Mouse (Mus musculus) intestine, postnatal 0 days (tissue): ENCODE data around the gene Casp3. TPM values are rescaled to one million over a fixed set of nuclear protein-coding genes. Genes with fewer than 3 reads are reported as not detected.
A peak's percentile ranks its signal among the peaks of the same experiment; 100 is the strongest.

Experiments
- ATAC-seq: fragments of 200-750 bp; cut with Nextera tagmentation; 2 replicates; pipeline ENCODE4 v1.8.0; 2017; ENCODE audit warnings: mild to moderate bottlenecking, moderate TSS enrichment, moderate library complexity
- H3K27ac ChIP-seq: fragments of 300-500 bp; sonication (generic); 2 replicates; pipeline ENCODE4 v1.5.1; 2014; ENCODE audit warnings: mild to moderate bottlenecking, low read depth, low read length, moderate library complexity
- H3K27me3 ChIP-seq: fragments of 300-500 bp; sonication (generic); replicated peaks from 2 replicates; pipeline ENCODE4 v1.6.1; 2014; ENCODE audit warnings: low read length, mixed read lengths; ENCODE audit not compliant: control insufficient read depth, insufficient read depth
- H3K36me3 ChIP-seq: fragments of 300-500 bp; sonication (generic); 2 replicates; pipeline ENCODE4 v1.6.1; 2014; ENCODE audit warnings: mild to moderate bottlenecking, moderate library complexity; ENCODE audit not compliant: control insufficient read depth, insufficient read depth
- H3K4me1 ChIP-seq: fragments of 300-500 bp; sonication (generic); replicated peaks from 2 replicates; pipeline ENCODE4 v1.6.1; 2014; ENCODE audit warnings: antibody characterized with exemption, low read length, mixed read lengths; ENCODE audit not compliant: control insufficient read depth, insufficient read depth
- H3K4me2 ChIP-seq: fragments of 300-500 bp; sonication (generic); replicated peaks from 2 replicates; pipeline ENCODE4 v1.6.1; 2014; ENCODE audit warnings: low read depth, mild to moderate bottlenecking, moderate library complexity
- H3K4me3 ChIP-seq: fragments of 300-500 bp; sonication (generic); 2 replicates; pipeline ENCODE4 v1.5.1; 2014; ENCODE audit warnings: low read depth, low read length
- H3K9ac ChIP-seq: fragments of 300-500 bp; sonication (generic); 2 replicates; pipeline ENCODE4 v1.6.1; 2014; ENCODE audit warnings: mild to moderate bottlenecking, low read depth, low read length
- H3K9me3 ChIP-seq: fragments of 300-500 bp; sonication (generic); 2 replicates; pipeline ENCODE4 v1.6.1; 2016; ENCODE audit warnings: mixed run types; ENCODE audit not compliant: control insufficient read depth
- CTCF ChIP-seq: sonication (generic); IDR thresholded peaks from 2 replicates; pipeline ENCODE4 v1.5.1; 2016; ENCODE audit warnings: low read depth, mild to moderate bottlenecking, control low read depth, antibody characterized with exemption, moderate library complexity
- WGBS: fragments of 180-500 bp; shearing (Covaris S2); extraction: QIAGEN DNeasy Blood & Tissue Kit; methylation state at CpG from one replicate; pipeline ENCODE4 v1.1.7; 2014; 5-methylcytosine and 5-hydroxymethylcytosine counted together
- polyA plus RNA-seq: library from polyadenylated mRNA; unstranded; fragments of >200 nt; fragmentation: Nextera tagmentation; extraction: Ambion mirVana; gene quantifications from 2 replicates; pipeline ENCODE4 v1.2.1, GENCODE M21; 2015

The Casp3 gene
- polyA plus RNA-seq, 1 experiment from 2014 or later, result 48.7 TPM

- H3K9ac ChIP-seq, result no peak overlapping the region
- no peaks in the 10 kb centered on the region for H3K36me3 ChIP-seq
- no peaks in the 10 kb centered on the region for H3K9me3 ChIP-seq
- no peaks in the 10 kb centered on the region for H3K27me3 ChIP-seq
- 0 out of 2 replicates have a peak overlapping the region, but pooled peaks have one; percentile 1 for H3K27ac ChIP-seq
- 67% methylated on average over 7 of the region's 7 CpGs for WGBS
- peaks cover 3% of the 10 kb centered on the region; the same call in 1 of the 2 replicates for H3K4me1 ChIP-seq
- TF ChIP-seq CTCF, result no peak
- H3K4me3 ChIP-seq, result no peak overlapping the region
- no peak overlapping the region for H3K4me2 ChIP-seq
- ATAC-seq, result peak; percentile 31; the same call in 1 of the 2 replicates
Measured at GRCm38 (mm10) chr8:46599314-46599904, 17.7 kb upstream of the Casp3 start.

GRCm38 (mm10) chr8:46600959-46601707, 16.0 kb upstream of the Casp3 start:
- TF ChIP-seq CTCF, result no peak
- H3K27ac ChIP-seq, result no peak overlapping the region
- H3K4me1 ChIP-seq, result peaks cover 3% of the 10 kb centered on the region; the same call in 1 of the 2 replicates
- peaks cover 14% of the 10 kb centered on the region; the same call in 1 of the 2 replicates for H3K36me3 ChIP-seq
- H3K4me3 ChIP-seq, result no peak overlapping the region
- WGBS, result 70% methylated on average over 10 of the region's 10 CpGs
- H3K9me3 ChIP-seq, result no peaks in the 10 kb centered on the region
- H3K9ac ChIP-seq, result no peak overlapping the region
- ATAC-seq, result no peak
- H3K4me2 ChIP-seq, result no peak overlapping the region
- no peaks in the 10 kb centered on the region for H3K27me3 ChIP-seq

GRCm38 (mm10) chr8:46603587-46603986, 13.5 kb upstream of the Casp3 start:
- Histone ChIP-seq H3K4me3 (no peak overlapping the region), H3K4me2 (no peak overlapping the region), H3K9ac (no peak overlapping the region), H3K9me3 (no peaks in the 10 kb centered on the region), H3K27ac (no peak overlapping the region), H3K4me1 (peaks cover 3% of the 10 kb centered on the region; the same call in 1 of the 2 replicates), H3K36me3 (peaks cover 14% of the 10 kb centered on the region; the same call in 1 of the 2 replicates), H3K27me3 (no peaks in the 10 kb centered on the region)
- no peak for ATAC-seq
- WGBS, result 87% methylated on average over 5 of the region's 5 CpGs
- no peak for TF ChIP-seq CTCF

- no peak for TF ChIP-seq CTCF
- ATAC-seq, result peak; percentile 79
- no peak overlapping the region for H3K9ac ChIP-seq
- 0 out of 2 replicates have a peak overlapping the region, but pooled peaks have one; percentile 13 for H3K4me2 ChIP-seq
- H3K36me3 ChIP-seq, result peaks cover 20% of the 10 kb centered on the region; the same call in 1 of the 2 replicates
- WGBS, result 46% methylated on average over 1 of the region's 1 CpGs
- H3K27ac ChIP-seq, result peak overlapping the region; percentile 41; the same call in 1 of the 2 replicates
- H3K4me1 ChIP-seq, result 0 out of 2 replicates have a peak, but pooled peaks cover 3% of the 10 kb centered on the region
- no peaks in the 10 kb centered on the region for H3K27me3 ChIP-seq
- H3K4me3 ChIP-seq, result no peak overlapping the region
- no peaks in the 10 kb centered on the region for H3K9me3 ChIP-seq
Measured at GRCm38 (mm10) chr8:46606930-46607329, 10.2 kb upstream of the Casp3 start.

GRCm38 (mm10) chr8:46611557-46611956, 5.5 kb upstream of the Casp3 start:
- no peak for TF ChIP-seq CTCF
- Histone ChIP-seq H3K4me3 (no peak overlapping the region; the same call in 1 of the 2 replicates), H3K27ac (peak overlapping the region; percentile 84)

GRCm38 (mm10) chr8:46612913-46613312, 4.2 kb upstream of the Casp3 start:
- ATAC-seq, result no peak
- TF ChIP-seq CTCF, result no peak
- no peak overlapping the region for H3K4me2 ChIP-seq
- H3K9ac ChIP-seq, result no peak overlapping the region
- H3K4me3 ChIP-seq, result no peak overlapping the region
- H3K36me3 ChIP-seq, result 0 out of 2 replicates have a peak, but pooled peaks cover 6% of the 10 kb centered on the region
- no peaks in the 10 kb centered on the region for H3K9me3 ChIP-seq
- peaks cover 6% of the 10 kb centered on the region; the same call in 1 of the 2 replicates for H3K4me1 ChIP-seq
- H3K27ac ChIP-seq, result no peak overlapping the region
- no peaks in the 10 kb centered on the region for H3K27me3 ChIP-seq
- WGBS, result 74% methylated on average over 4 of the region's 4 CpGs

More at GRCm38 (mm10) chr8:46611557-46611956, 5.5 kb upstream of the Casp3 start:
- Histone ChIP-seq H3K9me3 (no peaks in the 10 kb centered on the region), H3K36me3 (0 out of 2 replicates have a peak, but pooled peaks cover 6% of the 10 kb centered on the region), H3K4me1 (peaks cover 6% of the 10 kb centered on the region; the same call in 1 of the 2 replicates), H3K9ac (no peak overlapping the region), H3K4me2 (peak overlapping the region; percentile 43), H3K27me3 (no peaks in the 10 kb centered on the region)
- 58% methylated on average over 8 of the region's 8 CpGs for WGBS
- peak; percentile 80 for ATAC-seq
